Mouse (Mus musculus) olfactory bulb, adult 2 months (tissue): ENCODE data around the gene Rab7b.

Source experiments
- CTCF ChIP-seq: fragments of 200-500 bp; IDR thresholded peaks from 2 replicates; pipeline ENCODE4 v1.5.1; 2012; ENCODE audit warnings: low read depth, mild to moderate bottlenecking, low read length, moderate library complexity; ENCODE audit not compliant: insufficient read depth
- POLR2A ChIP-seq: fragments of 200-500 bp; IDR thresholded peaks from 2 replicates; pipeline ENCODE4 v1.6.1; 2012; ENCODE audit warnings: mild to moderate bottlenecking, low read depth, low read length, moderate library complexity; ENCODE audit not compliant: insufficient read depth

- TF ChIP-seq POLR2A (no peak), CTCF (no peak)
Observed at GRCm38 (mm10) chr1:131642251-131642650, 46.2 kb upstream of the Rab7b start.
